Mouse (Mus musculus) WW6 (cell line): ENCODE measurements around the gene Rpl4.
"Not testable (repeated sequence)": the region's sequence is repeated elsewhere in the genome, so short reads cannot be mapped to it uniquely, and the experiment has no call there.

Experiments
- DNase-seq: peaks from one replicate; pipeline ENCODE4 v3.0.0-alpha.2; 2013; ENCODE audit warnings: low read depth, low spot score

Gene Rpl4

GRCm38 (mm10) chr9:64197524-64197923 is 24.3 kb downstream of the Rpl4 start:
- DNase-seq = no peak

DNA sequence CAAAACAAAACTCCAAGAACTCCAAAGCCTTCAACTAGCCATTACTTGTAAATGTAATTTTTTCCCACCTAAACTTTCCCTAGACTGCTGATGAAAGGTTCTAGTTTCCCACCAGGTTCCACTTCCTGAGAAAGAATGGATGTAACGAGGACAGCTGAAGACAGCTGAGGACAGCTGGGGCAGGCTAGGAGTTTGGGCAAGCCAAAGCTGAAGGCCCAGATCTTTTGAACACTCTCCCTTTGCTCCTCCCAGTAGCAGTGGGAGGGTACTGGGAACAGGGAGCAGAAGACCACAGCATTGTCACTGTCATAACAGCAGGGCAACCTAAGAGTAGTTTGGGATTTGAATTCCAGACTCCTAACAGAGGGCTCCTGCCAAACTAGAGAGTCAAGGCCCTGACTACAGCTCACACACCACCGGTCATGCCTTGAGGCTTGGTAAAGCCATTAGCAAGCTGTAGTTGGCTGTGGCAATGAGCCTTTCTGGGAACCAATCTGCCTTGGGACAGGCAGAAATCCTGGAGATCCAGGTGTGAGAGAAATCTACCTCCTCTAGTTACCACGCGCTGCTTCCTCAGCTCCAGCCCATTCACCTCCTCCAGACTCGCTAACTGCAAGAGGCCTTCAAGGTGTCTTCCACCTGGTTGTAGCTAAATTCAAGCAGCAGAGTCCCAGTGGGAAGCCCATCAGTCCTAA is 25.0 kb downstream of the Rpl4 start:
- no peak for DNase-seq

DNA sequence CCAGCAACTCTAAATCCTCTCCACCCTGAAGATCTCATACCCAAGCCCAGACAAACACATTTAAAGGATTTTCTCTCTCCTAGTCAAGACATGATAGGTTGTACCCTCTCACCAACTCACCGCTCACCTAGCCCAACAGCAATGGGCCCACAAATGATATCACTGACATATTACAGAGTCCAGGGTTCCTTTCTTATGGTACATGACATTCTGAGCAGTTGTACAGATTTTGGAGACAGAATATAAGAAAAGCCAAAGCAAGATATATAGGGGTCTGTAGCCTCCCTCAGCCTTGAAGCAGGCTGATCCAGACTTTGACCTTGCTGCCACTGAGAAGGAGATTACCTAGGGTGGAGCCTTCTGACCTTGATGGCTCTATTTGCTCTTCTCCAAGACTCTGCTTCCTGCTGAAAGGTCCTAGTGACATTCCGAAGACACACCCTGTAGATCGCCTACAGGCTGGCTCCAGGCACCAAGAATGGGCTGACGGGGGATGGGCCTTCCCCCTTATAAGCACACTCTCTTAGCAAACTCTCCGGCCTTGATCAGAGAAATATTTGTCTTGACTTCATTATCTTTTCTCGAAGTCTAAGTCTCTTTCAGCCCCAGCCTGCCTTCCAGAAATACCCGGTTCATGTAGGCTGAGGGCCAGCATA is 25.7 kb downstream of the Rpl4 start:
- DNase-seq = not testable (repeated sequence)

GRCm38 (mm10) chr9:64199897-64200296 is 26.7 kb downstream of the Rpl4 start:
- DNase-seq = no peak

DNA sequence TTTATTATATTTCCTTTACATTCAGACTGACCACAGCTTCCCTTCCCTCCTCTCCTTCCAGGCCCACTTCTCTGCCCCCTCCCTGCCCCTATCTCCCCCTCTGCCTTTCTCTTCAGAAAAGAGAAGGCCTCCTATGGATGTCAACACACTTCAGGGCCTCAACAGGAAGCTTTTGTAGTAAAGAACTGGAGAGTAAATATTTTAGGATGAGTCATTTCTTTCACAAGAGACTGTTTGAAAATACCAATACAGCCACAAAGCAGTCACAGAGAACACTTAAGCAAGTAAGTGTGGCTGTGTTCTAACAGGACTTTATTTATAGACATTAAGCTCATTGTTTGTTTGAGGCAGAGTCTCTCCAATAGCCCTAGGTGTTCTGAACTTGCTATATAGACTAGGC is 29.2 kb downstream of the Rpl4 start:
- DNase-seq = no peak

DNA sequence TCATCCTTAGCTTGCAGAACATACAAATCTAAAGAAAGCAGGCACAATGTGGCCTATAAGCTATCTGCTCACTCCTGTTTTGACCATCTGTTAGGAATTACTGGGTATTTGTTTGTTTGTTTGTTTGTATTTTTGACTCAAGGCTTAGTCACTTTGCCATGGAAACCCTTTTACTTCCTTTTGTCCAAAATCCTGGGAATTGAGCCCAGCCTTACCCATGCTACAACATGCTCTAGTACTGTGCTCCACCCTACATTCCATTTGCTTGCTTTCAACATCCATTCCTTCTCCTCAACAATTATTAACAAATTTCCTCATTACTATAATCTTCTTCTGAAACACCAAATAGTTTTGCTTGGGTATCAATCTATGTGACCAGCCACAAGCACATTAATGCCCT is 29.7 kb downstream of the Rpl4 start:
- DNase-seq = no peak

DNA sequence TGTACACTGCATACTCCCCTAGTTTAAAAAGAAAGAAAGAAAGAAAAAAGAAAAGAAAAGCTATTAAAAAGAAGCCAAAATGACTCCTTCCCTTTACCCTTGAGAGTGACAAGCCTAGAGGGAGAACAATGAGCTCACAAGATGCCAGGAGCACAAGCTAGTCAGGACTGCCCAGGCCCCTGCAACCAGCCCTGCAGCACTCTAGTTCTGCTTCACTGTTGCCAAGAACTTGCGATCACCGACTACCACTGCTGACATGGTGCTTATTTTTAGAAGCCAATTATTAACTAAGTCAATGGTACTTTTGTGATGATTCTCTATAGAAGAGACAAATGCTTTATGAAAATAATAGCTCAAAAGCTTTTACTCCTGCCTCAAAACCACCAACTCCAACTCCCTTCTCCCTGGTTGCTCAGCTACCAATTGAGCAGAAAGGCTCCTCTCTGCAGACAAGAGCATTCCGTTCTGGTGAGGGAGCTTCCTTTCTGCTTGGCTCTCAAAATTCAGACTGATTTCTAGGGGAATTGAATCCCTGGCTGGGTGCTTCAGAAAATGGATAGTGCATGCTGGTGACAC is 34.4 kb downstream of the Rpl4 start:
- DNase-seq = no peak

GRCm38 (mm10) chr9:64214452-64214851 is 41.3 kb downstream of the Rpl4 start:
- no peak for DNase-seq

- DNase-seq = no peak
These were observed 42.9 kb downstream of the Rpl4 start for GRCm38 (mm10) chr9:64216090-64216489.

DNA sequence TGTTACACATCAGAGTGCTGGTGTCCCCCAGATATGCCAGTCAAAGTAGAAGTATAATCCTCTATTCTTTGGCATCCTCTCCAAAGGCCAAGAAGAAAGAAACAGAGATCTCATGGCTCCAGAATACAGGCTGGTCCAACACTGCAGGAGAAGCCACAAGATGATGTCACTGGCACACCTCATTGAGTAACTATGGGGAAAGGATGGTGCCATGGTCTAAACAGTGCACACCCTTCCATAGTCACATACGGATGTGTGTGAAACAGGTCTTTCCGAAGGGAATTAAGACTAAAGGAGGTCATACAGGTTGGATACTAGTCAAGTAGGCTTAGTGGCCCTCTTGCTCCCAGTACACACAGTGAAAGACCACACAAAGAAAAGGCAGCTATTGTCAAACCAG is 43.5 kb downstream of the Rpl4 start:
- DNase-seq = no peak

DNA sequence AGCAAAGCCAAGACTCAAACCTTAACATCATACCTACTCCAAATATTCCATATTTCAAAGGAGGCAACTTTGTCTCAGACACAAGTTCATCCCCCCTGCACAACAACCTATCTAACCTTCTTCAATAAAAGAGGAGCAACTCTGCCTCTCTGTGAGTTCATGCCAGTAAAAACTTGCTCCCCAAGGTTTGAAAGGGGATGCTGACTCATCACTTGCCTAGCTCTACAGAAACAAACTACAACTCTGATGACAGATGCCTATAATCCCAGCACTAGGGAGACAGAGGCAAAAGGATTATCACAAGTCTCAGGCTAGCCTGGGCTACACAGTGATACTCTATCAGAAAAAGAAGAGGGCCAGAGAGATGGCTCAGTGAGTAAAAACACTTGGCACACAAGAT is 44.7 kb downstream of the Rpl4 start:
- no peak for DNase-seq

GRCm38 (mm10) chr9:64219305-64219704 is 46.1 kb downstream of the Rpl4 start:
- no peak for DNase-seq

DNA sequence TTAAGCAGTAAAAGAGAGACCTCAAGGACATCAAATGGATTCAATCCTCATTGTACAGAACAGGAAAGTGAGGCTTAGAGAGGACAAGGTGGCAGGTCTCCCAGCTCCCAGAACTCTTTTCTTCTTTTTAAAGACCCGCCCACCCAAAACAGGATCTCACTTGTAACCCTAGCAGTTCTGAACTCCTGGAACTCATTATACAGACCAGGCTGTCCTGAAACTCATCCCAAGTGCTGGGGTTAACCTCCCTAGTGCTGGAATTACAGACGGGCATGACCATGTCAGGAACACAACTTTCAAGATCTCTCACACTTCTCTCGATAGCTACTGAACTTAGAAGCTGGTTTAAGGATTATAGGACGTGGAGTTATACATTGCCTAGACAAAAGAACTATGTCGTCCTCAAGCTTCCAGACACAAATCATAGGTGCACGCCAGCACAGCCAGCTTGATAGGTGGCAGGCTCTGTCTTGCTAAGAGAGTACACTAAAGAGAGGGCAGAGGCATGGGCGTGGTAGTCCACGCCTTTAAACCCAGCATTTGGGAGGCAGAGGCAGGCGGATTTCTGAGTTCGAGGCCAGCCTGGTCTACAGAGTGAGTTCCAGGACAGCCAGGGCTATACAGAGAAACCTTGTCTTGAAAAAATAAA is 46.7 kb downstream of the Rpl4 start:
- no peak for DNase-seq

GRCm38 (mm10) chr9:64220603-64221002 is 47.4 kb downstream of the Rpl4 start:
- no peak for DNase-seq

- no peak for DNase-seq
These were observed 48.3 kb downstream of the Rpl4 start for GRCm38 (mm10) chr9:64221480-64221879.

GRCm38 (mm10) chr9:64222098-64222497 is 48.9 kb downstream of the Rpl4 start:
- no peak for DNase-seq

- DNase-seq = no peak
These were observed 52.6 kb downstream of the Rpl4 start for GRCm38 (mm10) chr9:64225805-64226204.

GRCm38 (mm10) chr9:64227736-64228135 is 54.6 kb downstream of the Rpl4 start:
- no peak for DNase-seq
